ENCODE assay signal across 21 mouse cellular contexts in genomic region chr11:90034646-90035045, GRCm38 (mm10). TPM values are rescaled to one million over a fixed set of nuclear protein-coding genes. Genes with fewer than 3 reads are reported as not detected.
A peak's percentile ranks its signal among the peaks of the same experiment; 100 is the strongest.
DNase-seq lines count a peak whose midpoint lies in the region; ATAC-seq and TF ChIP-seq lines count a peak whose summit lies in the region.
"Had no signal": no experiment of that assay in that cellular context is flagged by ENCODE, and none has a peak within 500 bp of the region (broad histone marks: within the 10 kb centered on the region; RNA-seq: fewer than 3 reads in every experiment).

No protein-coding gene starts in this region.

- 0 out of 2 replicates have a peak, but pooled peaks have one; percentile 27 for TF ChIP-seq EP300 in lung, postnatal 0 days (IDR thresholded peaks at IDR 0.05)

- H3K4me3 ChIP-seq in heart, embryonic 11.5 days (ENCODE audit: low read depth, low read length) = no peak overlapping the region
- no peak overlapping the region for H3K4me3 ChIP-seq in lung, postnatal 0 days (ENCODE audit: low read depth, low read length)
- H3K4me3 ChIP-seq in intestine, postnatal 0 days (ENCODE audit: low read depth, low read length) = no peak overlapping the region
- H3K4me3 ChIP-seq: embryonic facial prominence, embryonic 12.5 days; hindbrain, embryonic 10.5 days; intestine, embryonic 15.5 days; limb, embryonic 12.5 days; liver, embryonic 12.5 days; midbrain, embryonic 12.5 days had no signal

- no peak for ATAC-seq in heart, embryonic 11.5 days (replicated peaks; ENCODE audit: insufficient number of reproducible peaks, low FRiP score, low TSS enrichment)
- no peak for ATAC-seq in lung, postnatal 0 days
- ATAC-seq in intestine, postnatal 0 days = no peak
- ATAC-seq: hindbrain, embryonic 16.5 days; intestine, embryonic 15.5 days; liver, embryonic 12.5 days had no signal

- no peak overlapping the region for H3K27ac ChIP-seq in heart, embryonic 11.5 days (ENCODE audit: low read depth, low read length)
- H3K27ac ChIP-seq in lung, postnatal 0 days (ENCODE audit: low read length) = no peak overlapping the region
- H3K27ac ChIP-seq in intestine, postnatal 0 days (ENCODE audit: low read depth, low read length) = no peak overlapping the region
- H3K27ac ChIP-seq: embryonic facial prominence, embryonic 12.5 days; hindbrain, embryonic 10.5 days; intestine, embryonic 15.5 days; limb, embryonic 12.5 days; liver, embryonic 12.5 days; midbrain, embryonic 12.5 days had no signal

- peak; percentile 93 for DNase-seq in heart, adult 11 months
- DNase-seq in lung, adult 18-20 months = peak; percentile 32 to 49
- no peak for DNase-seq in lung, postnatal 4 days
- no peak for DNase-seq in lung, postnatal 0 days (ENCODE audit: low spot score)
- DNase-seq in left cerebral cortex, adult 9 months (ENCODE audit: low spot score in 2 of 2) = no peak
- DNase-seq: adrenal gland, postnatal 10 days; cerebellum, adult 18-20 months; cerebellum, postnatal 14 days; kidney, postnatal 36 days; layer of hippocampus, postnatal 36 days; lung, embryonic 14.5 days; thymus, postnatal 14 days had no signal

- WGBS in heart, embryonic 11.5 days (ENCODE audit: insufficient replicate concordance) = 83% methylated on average over 12 of the region's 12 CpGs
- 56% methylated on average over 12 of the region's 12 CpGs for WGBS in lung, postnatal 0 days
- 84% methylated on average over 12 of the region's 12 CpGs for WGBS in intestine, postnatal 0 days

- no peak overlapping the region for H3K9ac ChIP-seq in heart, embryonic 11.5 days (ENCODE audit: low read depth, low read length)
- no peak overlapping the region for H3K9ac ChIP-seq in lung, postnatal 0 days (replicated peaks; ENCODE audit: low read depth)
- H3K9ac ChIP-seq in intestine, postnatal 0 days (ENCODE audit: low read depth, low read length) = no peak overlapping the region
- H3K9ac ChIP-seq: embryonic facial prominence, embryonic 12.5 days; intestine, embryonic 15.5 days; limb, embryonic 12.5 days; liver, embryonic 12.5 days; lung, embryonic 14.5 days; midbrain, embryonic 12.5 days had no signal

- H3K36me3 ChIP-seq in heart, embryonic 11.5 days (ENCODE audit: control insufficient read depth, insufficient read depth, low read length) = 0 out of 2 replicates have a peak, but pooled peaks cover 5% of the 10 kb centered on the region
- H3K36me3 ChIP-seq in lung, postnatal 0 days (ENCODE audit: insufficient read depth, low read length) = no peaks in the 10 kb centered on the region
- H3K36me3 ChIP-seq in intestine, postnatal 0 days (ENCODE audit: control insufficient read depth, insufficient read depth) = no peaks in the 10 kb centered on the region
- H3K36me3 ChIP-seq: hindbrain, embryonic 10.5 days; intestine, embryonic 15.5 days; liver, embryonic 12.5 days; midbrain, embryonic 12.5 days had no signal

- H3K4me2 ChIP-seq in heart, embryonic 11.5 days = no peak overlapping the region
- H3K4me2 ChIP-seq in lung, postnatal 0 days (replicated peaks; ENCODE audit: low read depth, low read length) = peak overlapping the region; percentile 8; the same call in 1 of the 2 replicates
- H3K4me2 ChIP-seq in intestine, postnatal 0 days (replicated peaks; ENCODE audit: low read depth) = no peak overlapping the region
- H3K4me2 ChIP-seq: embryonic facial prominence, embryonic 12.5 days; intestine, embryonic 15.5 days; limb, embryonic 12.5 days; liver, embryonic 12.5 days; midbrain, embryonic 12.5 days had no signal

- 0 out of 2 replicates have a peak, but pooled peaks cover 9% of the 10 kb centered on the region for H3K4me1 ChIP-seq in heart, embryonic 11.5 days (ENCODE audit: control insufficient read depth, insufficient read depth, low read length)
- H3K4me1 ChIP-seq in lung, postnatal 0 days (ENCODE audit: insufficient read depth, low read depth, low read length) = peaks cover 3% of the 10 kb centered on the region; the same call in 1 of the 2 replicates
- H3K4me1 ChIP-seq in intestine, postnatal 0 days (replicated peaks; ENCODE audit: control insufficient read depth, insufficient read depth, low read length) = no peaks in the 10 kb centered on the region
- H3K4me1 ChIP-seq: liver, embryonic 12.5 days had no signal

- H3K27me3 ChIP-seq in heart, embryonic 11.5 days (ENCODE audit: control insufficient read depth, insufficient read depth, low read length) = peaks cover 15% of the 10 kb centered on the region
- no peaks in the 10 kb centered on the region for H3K27me3 ChIP-seq in lung, postnatal 0 days (replicated peaks; ENCODE audit: insufficient read depth, low read length)
- peaks cover 10% of the 10 kb centered on the region; the same call in 1 of the 2 replicates for H3K27me3 ChIP-seq in intestine, postnatal 0 days (replicated peaks; ENCODE audit: control insufficient read depth, insufficient read depth, low read length)
- H3K27me3 ChIP-seq: intestine, embryonic 15.5 days had no signal

- TF ChIP-seq CTCF in lung, postnatal 0 days (IDR thresholded peaks at IDR 0.05) = no peak
- no peak for TF ChIP-seq CTCF in intestine, postnatal 0 days (IDR thresholded peaks at IDR 0.05; ENCODE audit: low read depth)

- H3K9me3 ChIP-seq in heart, embryonic 11.5 days (replicated peaks; ENCODE audit: control insufficient read depth, low read length) = peaks cover 2% of the 10 kb centered on the region
- no peaks in the 10 kb centered on the region for H3K9me3 ChIP-seq in lung, postnatal 0 days (ENCODE audit: low read length)
- no peaks in the 10 kb centered on the region for H3K9me3 ChIP-seq in intestine, postnatal 0 days (ENCODE audit: control insufficient read depth)
- H3K9me3 ChIP-seq: embryonic facial prominence, embryonic 12.5 days; intestine, embryonic 15.5 days; limb, embryonic 12.5 days; liver, embryonic 12.5 days; midbrain, embryonic 12.5 days had no signal

RNA-seq across cellular contexts. Expression of gene Tmem100, which starts 4.5 kb away (rescaled TPM):
- polyA plus RNA-seq in heart, embryonic 11.5 days (2014; fragmentation: Nextera tagmentation; extraction: Ambion mirVana) = 15.6 and 17.2 TPM in 2 replicates
- polyA plus RNA-seq in lung, postnatal 0 days (2015; fragmentation: Nextera tagmentation; extraction: Ambion mirVana) = 266 and 283 TPM in 2 replicates
- 11.0 and 11.4 TPM in 2 replicates for polyA plus RNA-seq in intestine, postnatal 0 days (2015; fragmentation: Nextera tagmentation; extraction: Ambion mirVana)

RNA-seq across cellular contexts. Expression of gene Pctp, which starts 32.0 kb away (rescaled TPM):
- polyA plus RNA-seq in heart, embryonic 11.5 days (2014; fragmentation: Nextera tagmentation; extraction: Ambion mirVana) = 13.6 and 22.7 TPM in 2 replicates
- polyA plus RNA-seq in lung, postnatal 0 days (2015; fragmentation: Nextera tagmentation; extraction: Ambion mirVana) = 11.0 and 11.5 TPM in 2 replicates
- polyA plus RNA-seq in intestine, postnatal 0 days (2015; fragmentation: Nextera tagmentation; extraction: Ambion mirVana) = 10.5 TPM in 2 replicates

Comparison
In these comparisons a context has a peak if more than half of its experiments do, and no peak if none do; other contexts are left out.
1. DNase-seq: peak in heart, adult 11 months (single experiment) and lung, adult 18-20 months (2 of 2); none in lung, postnatal 4 days (0 of 2), lung, postnatal 0 days (single experiment) and left cerebral cortex, adult 9 months (0 of 2).
2. RNA of gene Tmem100, which starts 4.5 kb away (polyA plus RNA-seq): 266 to 283 TPM in lung, postnatal 0 days; 15.6 to 17.2 TPM in heart, embryonic 11.5 days and 11.0 to 11.4 TPM in intestine, postnatal 0 days; every median in the first group is over 10 times any median in the second.